Mouse (Mus musculus): Measurements from ENCODE around the gene Gpc6.
"Not testable (repeated sequence)": the region's sequence is repeated elsewhere in the genome, so short reads cannot be mapped to it uniquely, and the experiment has no call there.

Gene Gpc6

GRCm38 (mm10) chr14:117384096-117384770, 459.1 kb downstream of the Gpc6 start:
- DNase-seq: peak; percentile 6

DNA sequence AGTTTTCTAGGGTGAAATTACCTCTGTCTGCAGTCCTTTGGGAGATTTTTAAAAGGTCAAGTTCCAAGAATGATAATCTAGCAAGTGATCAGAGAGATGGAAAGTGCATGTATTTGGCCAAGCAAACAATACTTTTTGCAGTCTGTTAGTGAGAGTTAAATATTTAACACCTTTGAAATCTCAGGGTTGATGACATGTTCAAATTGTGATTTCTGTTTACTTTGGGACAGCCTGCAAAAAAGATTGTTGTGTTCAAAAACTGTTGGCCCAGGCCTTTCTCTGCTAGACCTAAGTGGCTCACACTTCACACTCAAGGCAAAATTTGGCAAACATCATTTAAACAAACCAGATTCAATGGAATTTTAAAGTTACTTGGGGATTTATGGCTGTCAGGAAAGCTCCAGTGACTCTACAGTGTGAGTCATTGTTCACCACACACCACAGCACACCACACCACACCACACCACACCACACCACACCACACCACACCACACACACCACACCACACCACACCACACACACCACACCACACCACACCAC, 460.7 kb downstream of the Gpc6 start:
- no peak for DNase-seq

DNA sequence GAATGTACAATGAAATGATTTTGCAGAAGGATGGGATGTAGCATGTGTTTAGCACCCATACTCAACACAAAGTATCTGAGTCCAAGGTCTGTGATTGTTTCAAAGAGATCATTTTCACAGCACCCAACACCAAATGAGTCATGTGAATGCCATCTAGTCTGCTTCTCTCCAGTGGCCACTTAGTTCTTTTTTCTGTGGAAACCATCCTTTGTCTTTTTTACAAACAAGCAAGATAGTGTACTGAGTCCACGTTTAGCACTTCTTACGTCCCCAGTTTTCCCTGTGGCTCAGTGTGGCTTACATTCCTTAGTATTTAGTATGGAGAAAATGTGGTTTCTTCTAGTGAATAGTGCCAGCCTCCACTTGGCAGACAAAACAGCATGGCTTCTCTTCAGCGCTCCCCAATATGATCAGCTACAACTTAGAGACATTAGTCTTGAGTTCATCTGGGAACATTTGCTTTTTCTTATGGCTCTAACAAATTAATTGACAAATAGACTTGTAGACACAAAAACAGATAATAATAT, 465.7 kb downstream of the Gpc6 start:
- no peak for DNase-seq

- DNase-seq: no peak
Observed at GRCm38 (mm10) chr14:117391412-117391811, 466.3 kb downstream of the Gpc6 start.

GRCm38 (mm10) chr14:117397165-117397564, 472.1 kb downstream of the Gpc6 start:
- no peak for DNase-seq

DNA sequence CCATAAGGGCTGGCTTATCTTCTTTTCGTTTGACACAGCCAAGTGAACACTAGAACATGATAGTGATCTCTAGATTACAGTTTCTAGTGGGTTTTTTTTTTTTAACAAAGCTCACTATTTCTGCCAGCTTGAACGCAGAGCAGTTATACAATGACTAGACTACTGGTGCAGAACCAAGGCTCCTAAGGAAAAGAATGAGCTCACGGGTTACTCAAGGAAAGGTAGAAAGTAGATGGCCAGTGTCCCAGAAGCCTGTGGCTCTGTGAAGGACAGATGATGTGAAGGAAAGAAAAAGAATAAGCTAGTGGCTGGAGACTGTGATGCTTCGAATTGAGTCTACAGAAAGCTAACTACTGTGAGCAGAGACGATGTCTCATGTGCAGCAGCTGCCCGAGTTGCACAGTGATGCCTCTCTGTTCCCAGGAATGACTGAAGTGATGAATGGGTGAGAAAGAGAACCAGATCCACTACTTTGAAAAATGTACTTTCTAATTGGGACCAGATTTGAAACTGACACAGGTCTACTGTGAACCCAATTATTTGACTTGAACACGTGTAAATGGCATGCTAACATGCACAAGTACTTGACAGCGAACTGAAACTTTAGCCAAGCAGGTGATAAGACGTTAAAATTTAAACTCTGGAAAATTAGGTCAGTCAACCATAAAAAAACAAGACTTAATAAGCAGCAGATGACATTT, 482.9 kb downstream of the Gpc6 start:
- no peak for DNase-seq

- DNase-seq: no peak
Observed at GRCm38 (mm10) chr14:117408525-117408835, 483.4 kb downstream of the Gpc6 start.

- no peak for DNase-seq
Observed at GRCm38 (mm10) chr14:117409778-117410177, 484.7 kb downstream of the Gpc6 start.

DNA sequence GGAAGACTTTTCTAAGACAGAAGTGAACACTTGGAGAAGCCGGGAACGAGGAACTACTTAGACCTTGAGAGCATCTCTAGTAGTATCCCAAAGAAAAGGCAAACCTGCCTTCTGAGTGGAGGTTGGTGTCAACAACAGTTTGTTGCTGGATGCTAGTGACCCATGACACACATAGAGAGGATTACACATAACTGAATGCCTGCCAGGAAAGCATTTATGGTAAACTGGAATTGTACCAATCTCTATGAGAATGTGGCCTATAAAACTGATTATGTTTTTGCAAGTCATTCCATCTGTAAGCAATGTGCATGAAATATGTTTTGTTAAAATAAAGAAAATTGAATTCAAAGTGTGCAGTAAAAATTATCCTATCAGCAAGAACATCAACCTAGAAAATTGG, 485.4 kb downstream of the Gpc6 start:
- no peak for DNase-seq

DNA sequence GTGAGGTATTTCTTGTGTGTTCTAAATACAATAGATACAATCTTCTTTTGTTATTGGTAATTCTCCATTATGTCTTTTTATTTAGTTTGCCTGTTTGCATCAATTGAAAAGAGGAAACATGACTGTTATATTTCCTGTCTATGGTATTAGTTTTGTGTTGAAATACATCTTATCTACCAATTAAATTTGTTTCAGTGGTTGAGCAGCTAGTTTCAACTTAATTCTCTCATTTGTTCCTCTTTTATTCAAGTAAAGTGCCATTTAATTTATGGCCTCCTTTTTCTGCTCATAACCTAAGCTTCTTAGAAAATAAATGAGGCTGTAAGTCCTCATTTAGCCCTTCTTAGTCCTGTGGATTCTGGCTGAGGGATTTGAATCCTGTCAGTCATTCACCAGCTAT, 489.9 kb downstream of the Gpc6 start:
- no peak for DNase-seq

DNA sequence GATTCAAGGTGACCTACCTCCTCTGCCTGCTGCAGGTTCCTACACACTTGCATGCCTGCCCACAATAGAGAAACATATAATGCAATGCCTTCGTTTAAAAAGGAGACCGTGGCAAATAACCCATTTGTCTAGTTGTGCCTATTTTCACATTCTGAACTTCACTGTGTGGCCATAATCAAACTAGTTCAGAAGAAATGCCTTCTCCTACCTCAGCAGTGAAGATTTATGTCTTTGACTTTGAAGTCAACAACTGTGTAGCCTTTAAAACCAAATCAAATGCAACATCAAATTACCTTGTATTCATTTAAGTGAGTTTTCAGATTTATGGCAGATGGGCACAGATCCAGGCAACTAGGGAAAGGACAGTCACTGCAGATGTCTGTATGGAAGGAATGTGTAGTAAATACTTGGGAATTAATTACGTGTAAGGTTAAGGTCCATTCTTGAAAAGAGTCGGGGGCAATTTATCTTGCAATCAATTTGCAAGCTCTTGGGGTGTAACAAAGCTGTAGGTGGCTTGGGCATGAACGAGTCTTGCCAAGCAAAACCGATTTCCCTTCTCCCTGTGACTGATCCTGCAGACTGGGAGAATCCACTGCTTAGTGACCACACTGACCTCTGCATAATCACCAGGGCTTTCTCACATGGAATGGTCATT, 494.6 kb downstream of the Gpc6 start:
- DNase-seq: no peak

DNA sequence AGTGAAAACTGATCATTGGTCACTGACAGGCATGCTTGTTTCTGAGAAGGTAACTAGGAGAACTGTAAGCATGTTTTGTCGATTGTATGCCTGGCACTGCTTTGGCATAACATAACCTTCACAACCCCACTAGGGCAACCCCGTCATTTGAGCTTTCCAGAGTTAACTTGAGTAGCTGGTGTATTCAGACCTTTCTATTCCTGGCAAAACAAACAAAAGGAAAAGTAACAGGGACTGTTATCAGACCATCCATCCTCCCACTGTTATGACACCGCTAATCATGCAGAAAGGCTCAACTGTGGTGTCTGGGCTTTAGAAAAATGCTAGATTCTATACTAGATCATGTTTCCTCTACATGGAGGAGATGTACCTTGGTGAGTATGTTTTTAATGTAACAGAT, 496.1 kb downstream of the Gpc6 start:
- DNase-seq: no peak

GRCm38 (mm10) chr14:117426116-117426515, 501.0 kb downstream of the Gpc6 start:
- DNase-seq: no peak

DNA sequence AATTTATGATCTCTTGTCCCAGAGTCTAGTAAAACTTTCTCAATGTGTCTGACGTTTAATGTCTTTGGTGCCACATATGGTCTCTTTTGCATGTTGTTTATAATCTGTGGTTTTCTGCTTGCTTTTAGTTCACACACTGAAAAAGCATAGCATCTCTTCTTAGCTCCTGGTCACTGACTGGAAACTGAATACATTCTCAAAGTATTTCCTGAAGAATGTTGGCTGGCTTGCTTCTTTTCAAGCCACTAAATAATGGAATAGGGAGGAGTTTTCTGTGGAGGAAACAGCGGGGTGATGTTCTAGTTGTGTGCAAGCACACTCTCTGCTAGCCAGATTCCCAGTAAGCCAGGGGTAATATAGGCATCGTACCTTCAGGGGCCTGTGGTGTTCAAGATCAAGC, 502.7 kb downstream of the Gpc6 start:
- DNase-seq: no peak

DNA sequence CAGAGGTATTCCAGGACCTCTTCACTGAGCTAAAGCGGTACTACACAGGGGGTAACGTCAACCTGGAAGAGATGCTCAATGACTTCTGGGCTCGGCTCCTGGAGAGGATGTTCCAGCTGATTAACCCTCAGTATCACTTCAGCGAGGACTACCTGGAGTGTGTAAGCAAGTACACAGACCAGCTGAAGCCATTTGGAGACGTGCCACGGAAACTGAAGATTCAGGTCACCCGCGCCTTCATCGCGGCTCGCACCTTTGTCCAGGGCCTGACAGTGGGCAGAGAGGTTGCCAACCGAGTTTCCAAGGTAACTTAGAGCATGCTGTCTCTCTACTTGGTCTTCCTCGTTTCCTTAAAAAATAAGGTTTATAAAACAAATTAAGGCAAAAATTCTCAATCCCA, 510.6 kb downstream of the Gpc6 start:
- DNase-seq: no peak

- DNase-seq: not testable (repeated sequence)
Observed at GRCm38 (mm10) chr14:117446675-117447231, 521.6 kb downstream of the Gpc6 start.

GRCm38 (mm10) chr14:117451391-117451991, 526.4 kb downstream of the Gpc6 start:
- DNase-seq: no peak

- no peak for DNase-seq
Observed at GRCm38 (mm10) chr14:117452150-117452549, 527.0 kb downstream of the Gpc6 start.

DNA sequence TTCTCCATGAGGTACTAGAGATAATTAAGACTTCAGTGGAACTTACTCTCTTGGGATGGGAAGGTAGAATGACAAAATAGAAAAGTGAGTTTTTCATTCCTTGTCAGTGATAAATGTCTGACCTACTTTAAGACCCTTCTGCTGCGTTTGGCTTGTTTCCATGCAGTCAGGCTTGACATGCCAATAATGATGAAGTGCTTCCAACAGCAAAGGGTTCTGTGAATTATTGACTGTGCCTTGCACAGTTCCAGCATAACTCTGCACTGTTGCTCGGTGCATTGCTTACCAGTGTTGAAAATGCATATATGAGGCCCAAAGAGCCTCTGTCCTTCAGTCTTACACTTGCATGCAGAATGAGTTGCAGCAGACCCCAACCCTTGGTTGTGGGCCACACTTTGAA, 548.3 kb downstream of the Gpc6 start:
- no peak for DNase-seq

DNA sequence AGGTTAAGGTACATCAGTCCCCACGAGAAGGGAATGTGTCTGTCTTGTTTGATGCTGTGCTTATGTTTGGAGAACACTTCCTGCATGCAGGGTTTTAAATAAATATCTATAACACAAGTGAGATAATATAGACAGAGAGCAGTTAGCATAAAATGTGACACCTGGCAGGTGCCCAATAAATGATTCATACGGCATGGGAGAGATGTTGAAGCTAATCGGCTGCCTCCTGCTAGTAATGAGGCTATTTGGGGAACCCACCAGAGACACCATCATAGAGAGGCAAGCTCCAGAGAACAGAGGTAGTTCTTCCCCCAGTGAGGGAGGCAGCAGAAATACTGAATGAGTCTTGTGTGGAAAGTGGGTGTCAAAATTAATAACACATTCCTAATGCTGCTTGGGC, 553.8 kb downstream of the Gpc6 start:
- DNase-seq: no peak

- DNase-seq: no peak
Observed at GRCm38 (mm10) chr14:117487161-117487754, 562.1 kb downstream of the Gpc6 start.

DNA sequence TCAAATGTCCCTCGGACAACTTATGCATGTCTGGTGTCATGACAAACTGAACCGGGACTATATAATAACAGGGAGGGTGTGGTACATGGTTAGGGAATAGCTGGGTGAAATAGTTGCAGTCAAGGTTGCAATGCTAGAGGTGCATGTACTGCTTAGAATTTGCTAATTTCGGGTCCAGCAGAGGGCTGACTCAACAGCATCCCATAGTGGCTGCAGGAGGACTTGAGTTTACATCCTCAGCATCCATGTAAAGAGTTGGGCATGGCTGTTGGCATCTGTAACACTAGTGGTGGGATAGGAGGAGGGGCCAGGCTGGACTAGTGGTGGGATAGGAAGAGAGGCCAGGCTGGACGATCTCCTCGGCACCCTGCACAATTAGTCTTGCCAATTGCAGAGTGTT, 565.4 kb downstream of the Gpc6 start:
- no peak for DNase-seq

DNA sequence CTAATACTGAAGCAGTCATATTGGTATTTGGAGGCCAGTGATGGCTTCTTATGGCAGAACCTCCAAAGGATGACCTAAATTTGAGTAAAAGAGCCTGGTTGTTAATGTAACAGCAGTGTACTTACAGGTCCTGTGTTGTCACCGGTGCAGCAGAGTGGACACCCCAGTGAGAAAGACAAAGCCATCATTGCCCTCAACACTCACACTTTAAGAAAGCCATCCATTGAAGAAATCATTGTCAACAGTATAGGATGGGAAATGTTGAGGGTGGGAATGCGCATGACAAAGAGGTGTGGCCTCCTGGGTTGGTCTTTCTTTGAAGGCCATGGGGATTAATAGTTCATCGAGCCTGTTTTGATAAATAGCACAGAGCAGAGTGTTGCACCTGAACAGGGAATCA, 570.0 kb downstream of the Gpc6 start:
- DNase-seq: no peak

Measured in lung, postnatal 36 days (tissue).